Mouse (Mus musculus): ENCODE measurements around the gene Cpa4.

- TF ChIP-seq CTCF (IDR thresholded peaks at IDR 0.05; ENCODE audit: low read depth): no peak
- no peak for TF ChIP-seq EP300 (IDR thresholded peaks at IDR 0.05; ENCODE audit: low read depth)
Observed at GRCm38 (mm10) chr6:30542277-30542676, 25.9 kb upstream of the Cpa4 start.
